Mouse (Mus musculus) spleen, embryonic (tissue): ENCODE measurements around the gene Dnal4.

Experiments used
- CTCF ChIA-PET: fragments of 350-600 bp; sonication (Branson Sonifier 250); formaldehyde crosslinking; loops from one replicate; lab custom pipeline; 2022; lab: Charles Lee

Dnal4 gene

DNA sequence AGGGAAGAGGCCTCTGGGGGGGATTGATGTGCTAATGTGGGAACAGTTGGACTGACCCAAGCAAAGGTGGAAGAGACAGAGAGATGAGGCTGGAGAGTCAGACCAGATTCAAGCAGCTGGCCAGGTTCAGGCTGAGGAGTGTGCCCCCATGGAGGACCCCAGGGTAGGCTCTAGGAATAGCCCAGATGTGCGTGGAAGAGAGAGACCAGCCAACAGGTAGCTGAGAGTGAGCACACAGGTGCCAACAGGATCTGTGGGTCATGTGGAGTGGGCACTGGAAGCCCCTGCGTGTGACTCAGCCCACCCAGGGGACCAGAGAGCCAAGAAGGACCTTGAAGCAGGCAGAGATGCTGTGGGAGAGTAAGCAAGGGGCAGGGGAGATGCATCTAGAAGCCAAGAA is 24.0 kb upstream of the Dnal4 start:
- CTCF ChIA-PET, result no interaction called here

DNA sequence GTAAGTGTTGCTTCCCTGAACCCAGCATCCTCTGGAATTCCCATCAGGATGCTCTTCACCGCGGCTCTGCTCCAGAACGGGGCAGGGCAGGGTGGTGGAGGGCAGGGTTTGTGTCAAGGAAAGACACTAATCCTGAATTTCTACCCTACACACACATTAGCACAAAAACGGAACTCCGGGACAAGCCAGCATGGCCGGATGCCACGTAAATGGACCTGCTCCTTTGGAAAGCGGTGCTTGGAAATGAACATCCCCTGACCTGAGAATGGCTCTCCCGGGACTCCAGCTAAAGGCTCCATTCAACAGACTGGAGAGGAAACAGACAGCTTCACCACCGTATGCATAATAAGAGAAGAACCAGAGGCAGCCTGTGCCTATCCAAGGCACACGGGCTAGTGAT is 23.1 kb upstream of the Dnal4 start:
- CTCF ChIA-PET, result no interaction called here

DNA sequence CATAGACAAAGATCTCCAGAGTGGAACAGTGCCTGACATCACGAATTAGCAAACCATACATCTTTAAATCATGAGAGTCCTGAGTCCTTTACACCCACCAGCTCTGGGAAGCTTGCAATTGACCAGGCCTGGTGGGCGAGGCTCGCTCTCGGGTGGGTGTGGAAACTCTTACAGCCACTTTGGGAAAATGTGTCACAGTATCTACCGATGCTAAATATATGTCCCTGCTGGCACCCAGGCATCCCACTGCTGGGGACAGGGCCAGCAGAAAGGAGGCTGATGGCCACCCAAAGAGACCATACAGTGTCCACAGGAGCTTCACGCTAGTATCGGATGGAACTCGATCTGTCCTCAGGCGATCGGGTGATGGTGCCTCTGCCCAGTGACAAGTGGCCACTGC is 20.9 kb upstream of the Dnal4 start:
- CTCF ChIA-PET, result no interaction called here

DNA sequence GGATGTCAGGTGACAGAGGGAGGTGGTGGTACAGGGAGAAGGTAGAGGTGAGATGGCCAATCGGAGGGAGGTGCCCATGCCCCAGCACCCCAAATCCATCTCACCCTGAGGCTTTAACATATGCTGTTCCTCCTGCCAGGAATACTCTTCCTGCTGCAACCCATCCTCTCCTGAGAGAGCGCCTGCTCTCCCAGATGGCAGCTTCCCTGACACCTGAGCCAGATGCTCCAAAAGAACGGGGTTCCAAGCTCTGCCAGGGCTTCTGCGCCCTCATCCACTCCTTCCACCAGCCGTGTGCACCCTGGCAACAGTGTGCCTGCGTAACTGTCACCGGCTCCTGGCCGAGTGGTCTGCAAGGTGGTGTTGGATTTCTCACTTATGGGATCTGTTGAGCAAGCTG is 20.0 kb upstream of the Dnal4 start:
- CTCF ChIA-PET, result no interaction called here

DNA sequence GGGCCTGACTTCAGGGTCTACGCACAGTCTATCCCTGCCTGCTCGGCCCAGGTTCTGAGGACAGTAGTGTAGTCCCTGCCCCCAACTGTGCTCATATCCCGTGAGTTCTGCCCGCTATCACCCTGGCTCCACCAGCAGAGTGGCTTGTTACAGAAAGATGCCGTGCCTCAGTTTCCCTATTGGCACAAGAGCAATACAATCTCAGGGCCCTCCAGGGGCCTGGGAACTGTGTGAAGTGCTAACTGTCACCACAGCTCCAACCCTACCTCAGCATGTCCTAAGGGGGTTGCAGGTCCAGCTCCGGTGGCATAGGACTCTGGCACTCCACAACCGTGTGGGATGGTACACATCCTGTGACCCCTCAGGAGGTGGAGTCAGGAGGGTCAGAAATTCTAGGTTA is 19.4 kb upstream of the Dnal4 start:
- CTCF ChIA-PET, result no interaction called here

DNA sequence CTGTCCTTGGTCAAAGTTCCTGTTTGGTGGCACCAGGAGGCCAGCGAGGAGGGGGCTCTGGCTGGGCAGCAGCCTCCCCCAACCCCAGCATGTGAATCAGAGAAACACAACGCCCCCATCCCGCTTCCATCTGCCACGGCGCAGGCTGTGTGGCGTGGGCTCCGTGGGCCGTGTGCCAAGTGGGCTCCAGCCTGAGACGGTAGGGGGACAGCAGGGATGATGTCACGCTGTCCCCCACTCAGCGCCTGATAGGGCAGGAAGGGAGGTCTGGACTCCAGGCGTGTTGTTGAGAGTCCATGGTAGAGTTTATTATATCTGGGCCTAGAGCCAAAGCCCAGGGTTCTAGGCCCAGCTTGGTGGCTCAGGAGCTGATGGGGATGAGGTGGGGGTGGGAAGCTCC is 18.6 kb upstream of the Dnal4 start:
- CTCF ChIA-PET, result no interaction called here

DNA sequence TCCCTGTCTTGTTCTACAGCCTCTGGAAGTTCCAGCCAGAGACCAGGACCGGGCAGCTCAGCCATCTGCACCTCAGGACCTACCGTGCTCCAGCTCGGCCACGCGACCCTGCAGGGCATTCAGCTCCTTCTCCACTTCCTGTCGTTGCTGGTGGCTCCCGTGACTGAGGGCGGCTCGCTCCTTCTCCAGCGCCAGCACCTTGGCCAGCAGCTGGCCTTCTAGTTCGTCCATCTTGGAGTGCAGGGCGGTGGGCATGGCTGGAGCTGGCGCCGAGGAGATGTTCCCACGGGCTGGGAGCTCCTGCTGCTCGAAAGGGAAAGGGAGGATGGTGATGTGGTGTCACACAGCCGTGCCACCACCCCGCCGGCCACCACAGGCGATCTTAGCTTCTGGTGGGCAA is 16.5 kb upstream of the Dnal4 start:
- CTCF ChIA-PET, result no interaction called here

DNA sequence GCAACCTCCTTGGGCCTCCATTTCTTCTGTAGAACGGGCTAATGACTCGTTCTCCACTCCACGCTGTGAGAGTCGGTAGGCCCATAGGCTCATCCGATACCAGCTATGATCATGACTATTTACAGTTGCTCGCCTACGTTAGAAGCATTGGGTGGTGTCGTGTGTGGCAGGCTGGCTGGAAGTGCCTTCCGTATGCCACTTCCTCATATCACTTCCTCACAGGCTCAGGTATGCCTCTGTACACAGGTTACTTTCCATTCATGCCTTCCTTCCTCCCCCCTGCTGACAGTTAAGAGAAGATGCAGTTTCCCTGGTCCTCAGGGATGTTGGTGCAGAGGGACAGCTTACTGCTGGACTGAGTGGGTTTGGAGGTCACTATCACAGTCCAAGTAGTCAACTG is 15.4 kb upstream of the Dnal4 start:
- CTCF ChIA-PET, result interaction anchor here (0.5 to 0.7 kb wide), 2 partner anchors 373 to 1476 kb away, joined by 3 to 4 read pairs; no protein-coding TSS in a partner anchor

DNA sequence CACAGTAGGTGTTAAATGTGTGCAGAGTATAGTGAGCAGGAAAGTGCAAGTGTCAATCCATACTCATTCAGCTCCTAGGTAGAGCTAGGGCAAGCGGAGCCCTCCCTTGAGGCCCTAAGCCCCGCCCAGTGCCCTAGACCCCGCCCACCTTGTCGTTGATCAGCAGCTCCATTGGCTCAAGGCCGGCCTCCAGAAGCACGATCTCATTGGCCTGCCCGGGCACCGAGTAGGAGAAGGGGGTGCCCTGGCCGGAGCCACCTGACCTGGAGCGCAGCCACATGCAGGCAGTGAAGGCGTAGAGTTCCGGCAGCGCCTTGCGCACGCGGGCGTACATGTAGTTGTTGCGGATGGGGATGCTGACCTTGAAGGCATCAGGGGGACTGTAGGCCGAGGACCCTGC is 14.8 kb upstream of the Dnal4 start:
- CTCF ChIA-PET, result interaction anchor here (0.5 kb wide), 1 partner anchor 1477 kb away, joined by 4 read pairs; no protein-coding TSS in a partner anchor

DNA sequence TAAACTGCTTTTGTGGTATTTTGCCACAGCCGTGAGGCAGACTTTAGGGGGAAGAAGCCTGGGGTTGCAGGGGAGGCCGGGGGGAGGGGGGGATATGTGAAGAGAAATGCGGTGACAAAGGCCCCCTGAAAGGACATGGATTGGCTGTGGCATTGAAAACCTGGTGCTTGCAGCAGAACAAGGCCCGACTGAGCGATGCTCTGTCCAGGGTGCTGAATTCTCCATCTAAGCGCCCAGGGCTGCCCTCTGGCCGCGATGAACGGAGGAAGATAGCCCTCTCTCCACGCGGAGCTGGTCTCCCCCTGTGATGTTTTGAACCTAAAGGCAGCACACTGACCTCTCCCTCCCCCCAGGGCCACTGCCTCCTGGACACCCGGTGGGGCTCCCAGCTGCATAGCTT is 13.9 kb upstream of the Dnal4 start:
- CTCF ChIA-PET, result no interaction called here

DNA sequence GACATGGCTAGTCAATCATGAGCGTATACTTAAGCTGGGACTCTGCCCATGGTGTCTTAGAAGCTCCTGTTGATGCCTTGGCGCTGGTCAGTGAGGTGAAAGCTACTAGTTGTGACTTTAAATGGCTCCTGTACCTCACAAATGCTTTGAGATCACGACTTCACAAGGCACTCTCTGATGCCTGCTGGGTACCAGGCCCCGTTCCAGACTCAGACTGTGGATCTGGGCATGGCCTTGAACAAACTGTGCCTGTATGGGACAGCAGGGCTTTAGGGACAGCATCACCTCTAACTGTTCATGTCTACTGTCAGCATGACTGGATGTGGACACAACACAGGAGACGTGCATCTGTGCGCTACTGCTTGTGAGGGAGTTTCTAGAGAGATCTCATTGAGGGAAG is 13.3 kb upstream of the Dnal4 start:
- CTCF ChIA-PET, result no interaction called here

DNA sequence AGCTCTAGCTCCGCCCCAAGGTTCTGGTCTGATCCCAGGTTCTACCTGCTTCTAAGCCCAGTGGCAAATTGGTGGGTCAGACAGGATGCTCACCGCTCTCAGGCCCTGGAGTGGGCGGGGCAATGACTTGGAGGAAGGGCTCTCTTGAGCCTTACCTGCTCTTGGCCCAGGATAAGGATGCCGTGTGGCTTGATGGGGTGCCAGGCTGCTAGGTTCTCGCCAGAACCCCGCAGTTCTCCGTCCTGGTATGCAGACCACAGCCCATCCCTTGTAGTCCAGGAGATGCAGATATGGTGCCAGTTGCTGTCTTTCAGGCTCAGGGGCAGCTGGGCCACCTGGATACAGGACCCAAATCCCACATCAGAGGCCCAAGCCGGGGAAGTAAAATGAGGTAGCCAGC is 12.5 kb upstream of the Dnal4 start:
- CTCF ChIA-PET, result no interaction called here

DNA sequence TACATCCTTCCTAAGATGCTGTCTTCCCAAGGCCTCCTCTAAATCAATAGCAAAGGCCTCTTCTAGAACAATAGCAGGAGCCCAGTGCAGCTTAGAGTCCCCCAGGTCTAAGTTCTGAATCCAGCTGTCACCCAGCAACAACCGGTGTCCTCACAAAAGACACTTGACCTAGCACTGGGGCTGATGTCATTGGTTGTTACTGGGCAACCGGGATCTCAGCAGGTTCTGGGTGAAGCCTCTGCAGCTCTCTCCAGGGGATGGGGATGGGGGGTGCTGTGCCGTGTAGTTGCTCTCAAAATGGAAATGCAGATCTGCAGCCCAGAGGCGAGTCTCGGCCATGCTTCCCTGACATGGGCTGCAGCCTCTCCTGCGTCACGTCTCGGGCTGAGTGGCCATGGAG is 10.2 kb upstream of the Dnal4 start:
- CTCF ChIA-PET, result interaction anchor here (0.7 kb wide), 1 partner anchor 502 kb away, joined by 3 read pairs; no protein-coding TSS in a partner anchor

DNA sequence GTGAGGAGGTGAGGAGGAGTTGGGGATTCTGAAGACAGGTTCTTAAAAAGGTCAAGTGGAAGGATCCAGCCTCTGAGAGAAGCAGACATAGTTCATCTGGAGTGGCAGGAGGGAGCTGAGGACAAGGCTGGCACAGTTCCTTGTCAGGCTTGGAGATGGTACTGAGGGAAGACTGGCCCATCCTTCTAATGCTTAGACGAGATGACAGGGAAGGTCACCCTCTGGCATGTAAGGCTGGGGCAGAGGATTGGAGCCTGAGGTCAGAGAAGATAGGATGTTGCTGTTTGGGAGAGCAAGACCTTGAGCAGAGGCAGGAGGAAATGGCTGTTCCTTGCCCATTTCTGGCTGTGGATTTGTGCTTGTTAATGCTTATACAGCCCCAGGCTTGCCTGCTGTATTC is 7.4 kb upstream of the Dnal4 start:
- CTCF ChIA-PET, result no interaction called here

DNA sequence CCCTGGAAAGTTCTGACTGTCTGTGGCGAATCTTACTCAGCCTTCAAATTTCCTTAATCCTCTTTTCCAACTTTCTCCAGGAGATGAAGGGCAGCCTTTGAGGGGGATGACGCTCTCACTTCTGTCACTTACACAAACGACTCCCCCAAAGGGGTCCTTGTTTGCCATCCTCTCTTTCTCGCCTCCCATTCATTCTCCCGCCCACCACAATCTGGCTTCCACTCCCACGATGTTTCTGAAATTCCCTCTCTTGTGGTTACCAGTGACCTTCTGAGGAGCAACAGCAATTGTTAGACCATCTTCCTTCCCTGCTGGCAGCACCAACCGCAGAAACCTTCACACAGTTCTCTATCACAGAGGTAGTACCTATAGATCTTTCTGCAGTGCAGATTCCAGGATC is 2.0 kb downstream of the Dnal4 start:
- CTCF ChIA-PET, result interaction anchor here (0.6 kb wide), 1 partner anchor 42 kb away, joined by 4 read pairs; no protein-coding TSS in a partner anchor

DNA sequence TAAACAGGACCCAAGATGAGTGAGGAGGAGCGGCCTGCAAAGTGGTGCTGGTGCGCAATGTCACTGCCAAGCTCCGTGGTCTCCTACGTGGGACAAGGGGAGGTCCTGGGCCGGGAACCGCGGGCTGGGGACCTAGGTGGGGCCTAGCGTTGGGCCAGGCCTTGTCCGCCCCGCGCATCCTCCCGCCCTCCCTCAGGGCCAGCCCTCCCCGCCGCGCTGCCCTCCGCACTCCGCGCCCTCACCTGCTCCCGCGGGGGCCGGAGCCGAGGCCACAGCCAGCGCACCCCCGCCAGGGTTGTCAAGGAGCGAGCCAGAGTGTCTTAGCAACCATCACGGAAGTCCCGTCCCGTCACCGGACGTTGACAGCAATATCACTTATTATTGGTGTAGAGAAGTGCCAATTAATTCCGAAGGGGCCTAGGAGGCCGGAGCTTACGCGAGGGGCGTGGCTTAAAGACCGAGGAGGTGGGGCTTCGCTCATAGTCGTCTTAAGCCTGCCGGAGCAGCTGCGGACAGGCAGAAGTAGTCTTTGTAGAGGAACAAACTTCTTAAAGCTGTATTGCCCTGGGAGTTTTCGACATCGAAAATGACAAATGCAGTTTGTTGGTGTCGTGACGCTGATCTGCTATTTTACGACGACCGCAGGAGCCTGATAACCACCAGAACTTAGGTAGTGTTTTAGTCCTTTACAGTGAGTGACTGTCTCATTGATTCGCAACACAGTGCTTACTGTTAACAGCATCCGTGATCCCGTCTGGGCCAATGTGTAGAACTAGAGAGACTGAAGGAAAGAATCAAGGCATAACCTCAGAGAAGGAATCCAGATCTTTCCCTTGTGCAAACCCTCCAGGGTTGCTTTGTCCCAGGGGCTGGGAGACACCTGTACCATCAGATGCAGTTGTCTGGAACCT is 3.3 kb downstream of the Dnal4 start:
- CTCF ChIA-PET, result interaction anchor here (0.5 kb wide), 1 partner anchor 101 kb away, joined by 3 read pairs; no protein-coding TSS in a partner anchor

DNA sequence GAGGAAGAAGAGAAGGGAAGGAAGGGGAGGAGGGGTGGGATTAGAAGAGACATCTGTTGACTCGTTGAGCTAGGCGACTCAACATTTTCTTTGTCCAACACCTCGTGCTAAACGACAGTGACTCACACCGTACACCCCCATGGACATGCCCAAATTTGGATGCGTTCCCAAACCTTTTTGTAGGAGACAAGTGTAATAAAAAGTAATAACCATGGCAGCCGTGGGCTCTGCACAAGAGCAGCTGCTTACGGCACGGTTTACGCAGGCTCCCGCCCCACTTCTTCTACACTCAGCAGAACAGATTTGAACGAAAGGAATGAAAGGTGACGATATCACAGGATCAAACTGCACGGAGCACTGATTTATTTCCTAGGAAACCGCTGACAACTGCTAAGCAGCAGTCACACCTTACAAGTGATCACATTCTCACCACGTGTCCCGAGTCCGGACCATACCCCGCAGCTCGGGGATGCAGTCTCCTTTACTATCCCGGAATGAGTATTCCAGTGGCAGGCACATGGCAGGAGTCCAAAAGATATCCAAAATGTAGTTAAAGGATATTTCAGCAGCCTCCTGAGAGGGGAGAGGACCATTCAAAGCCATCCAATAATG is 6.9 kb downstream of the Dnal4 start:
- CTCF ChIA-PET, result no interaction called here

DNA sequence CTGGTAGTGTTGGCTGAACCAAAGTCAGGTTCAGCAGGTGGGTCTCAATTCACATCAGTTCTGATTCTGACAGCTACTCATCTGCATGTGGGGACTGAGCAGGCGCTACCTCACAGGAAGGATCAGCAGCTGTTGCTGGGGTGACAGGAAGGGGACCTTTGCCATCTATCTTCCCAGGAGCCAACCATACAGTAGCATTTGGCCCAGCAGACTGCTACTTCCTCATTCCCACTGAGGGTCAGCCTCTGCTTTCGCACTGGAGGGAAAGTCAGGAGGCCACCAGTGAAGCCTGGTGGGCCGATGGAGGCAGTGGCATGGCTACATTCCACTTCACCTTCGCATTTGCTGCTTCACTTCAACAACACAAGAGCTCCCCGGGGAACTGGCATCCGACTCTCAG is 9.3 kb downstream of the Dnal4 start:
- CTCF ChIA-PET, result interaction anchor here (0.6 kb wide), 1 partner anchor 125 kb away, joined by 3 read pairs; no protein-coding TSS in a partner anchor

DNA sequence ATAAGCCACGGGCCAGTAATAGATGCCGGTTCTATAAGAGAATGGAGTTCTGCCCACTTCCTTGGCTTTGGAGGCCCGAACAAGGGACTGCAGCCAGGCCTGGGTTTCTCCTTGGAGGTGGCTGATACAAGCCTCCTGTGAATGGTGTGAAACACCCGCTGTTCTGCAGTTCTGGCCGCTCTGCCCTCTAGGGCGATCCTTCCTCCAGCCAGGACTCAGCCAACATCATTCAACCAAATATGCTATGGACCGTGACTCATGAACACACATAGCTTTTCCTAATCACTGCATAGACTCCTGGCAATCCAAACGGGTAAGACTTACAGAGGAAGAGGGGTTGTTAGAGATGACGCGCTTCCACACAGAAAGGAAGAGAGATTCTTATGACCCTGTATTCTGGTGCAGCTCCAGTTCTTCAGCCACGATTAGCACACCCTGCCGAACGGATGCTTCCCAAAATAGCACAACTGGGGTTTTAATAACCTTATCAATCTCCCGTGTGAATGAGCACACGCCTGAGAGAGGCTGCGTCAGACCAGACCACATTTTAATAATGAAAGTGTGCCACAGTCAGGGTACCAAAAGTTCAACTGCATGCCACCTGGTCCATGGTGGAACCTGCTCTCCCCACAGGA is 10.2 kb downstream of the Dnal4 start:
- CTCF ChIA-PET, result no interaction called here

DNA sequence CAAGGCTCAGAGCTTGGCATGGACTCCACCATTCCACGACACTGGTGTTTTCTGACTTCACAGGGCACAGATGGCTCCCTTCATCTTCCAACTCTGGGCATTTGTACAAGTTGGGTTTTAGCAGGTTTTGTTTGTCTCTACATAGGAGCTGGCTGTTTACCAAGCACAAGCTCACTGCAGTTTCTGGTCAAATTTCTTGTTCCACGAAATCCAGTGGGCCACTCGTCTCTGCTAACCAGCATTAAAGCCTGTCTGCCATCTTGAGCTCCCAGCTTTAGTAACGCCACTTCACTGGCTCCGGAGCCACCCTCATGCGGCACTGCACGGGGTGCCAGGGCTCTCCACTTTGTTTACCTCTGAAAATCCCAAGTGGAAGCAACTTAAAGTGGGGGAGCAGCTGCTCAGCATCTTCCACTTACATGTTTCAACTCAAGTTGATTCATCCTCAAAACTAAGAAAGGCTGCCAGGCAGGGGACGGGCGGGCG is 11.0 kb downstream of the Dnal4 start:
- CTCF ChIA-PET, result interaction anchor here (0.6 kb wide), 1 partner anchor 762 kb away, joined by 6 read pairs; no protein-coding TSS in a partner anchor

DNA sequence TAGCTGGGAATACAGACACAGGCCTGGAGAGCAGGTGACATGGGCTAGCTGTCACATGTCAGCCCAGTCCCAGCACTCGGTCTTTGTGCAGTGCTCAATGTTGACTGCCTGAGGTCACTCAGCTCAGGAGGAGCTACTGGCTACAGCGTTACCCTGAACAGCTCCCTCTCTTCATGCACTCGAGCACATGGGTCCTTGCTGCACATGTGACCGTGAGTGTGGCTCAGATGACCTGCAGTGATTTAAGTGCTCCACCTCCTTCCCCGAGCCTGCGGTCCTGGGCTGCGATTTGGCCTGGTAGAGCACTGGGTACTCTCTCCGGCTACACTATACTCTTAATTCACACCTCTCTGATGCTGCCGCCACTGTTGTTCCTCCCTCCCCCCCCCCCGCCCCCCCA is 11.5 kb downstream of the Dnal4 start:
- CTCF ChIA-PET, result interaction anchor here (0.6 kb wide), 1 partner anchor 761 kb away, joined by 6 read pairs; no protein-coding TSS in a partner anchor

DNA sequence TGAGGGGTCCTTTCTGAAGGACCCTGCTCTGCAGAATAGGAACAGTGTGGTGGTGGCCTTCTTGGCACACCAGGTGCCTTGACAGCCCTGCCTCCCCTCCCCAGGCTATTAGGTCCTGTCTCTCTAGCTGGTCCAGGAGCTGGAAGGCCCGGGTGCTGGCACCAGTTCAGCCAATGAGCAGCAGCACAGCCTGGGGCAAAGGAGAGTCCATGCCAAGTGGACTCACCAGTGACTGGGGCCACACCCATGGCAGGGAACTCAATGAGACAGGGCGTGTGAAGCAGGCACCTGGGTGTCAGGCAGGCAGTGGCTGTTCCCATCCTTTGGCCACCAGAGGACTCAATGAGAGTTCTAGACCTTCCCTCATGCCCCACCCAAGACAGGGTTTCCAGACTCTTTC is 12.3 kb downstream of the Dnal4 start:
- CTCF ChIA-PET, result no interaction called here
